Mouse (Mus musculus) embryonic facial prominence, embryonic 15.5 days (tissue): ENCODE data around the gene Rcl1. TPM values are rescaled to one million over a fixed set of nuclear protein-coding genes. Genes with fewer than 3 reads are reported as not detected.

Experiments used
- ATAC-seq: fragments of 200-750 bp; cut with Nextera tagmentation; 2 replicates; pipeline ENCODE4 v1.8.0; 2017; ENCODE audit warnings: low read depth, moderate TSS enrichment; ENCODE audit not compliant: insufficient number of reproducible peaks, low FRiP score, low TSS enrichment
- H3K27ac ChIP-seq: fragments of 300-500 bp; sonication (generic); replicated peaks from 2 replicates; pipeline ENCODE4 v1.5.1; 2015; ENCODE audit warnings: mild to moderate bottlenecking, inconsistent platforms
- H3K27me3 ChIP-seq: fragments of 300-500 bp; sonication (generic); 2 replicates; pipeline ENCODE4 v1.6.1; 2015; ENCODE audit warnings: inconsistent platforms
- H3K36me3 ChIP-seq: fragments of 300-500 bp; sonication (generic); 2 replicates; pipeline ENCODE4 v1.6.1; 2015; ENCODE audit warnings: mild to moderate bottlenecking, inconsistent platforms
- H3K4me1 ChIP-seq: fragments of 300-500 bp; sonication (generic); 2 replicates; pipeline ENCODE4 v1.6.1; 2015; ENCODE audit warnings: inconsistent platforms
- H3K4me2 ChIP-seq: fragments of 300-500 bp; sonication (generic); replicated peaks from 2 replicates; pipeline ENCODE4 v1.6.1; 2015; ENCODE audit warnings: mild to moderate bottlenecking, inconsistent platforms
- H3K4me3 ChIP-seq: fragments of 300-500 bp; sonication (generic); replicated peaks from 2 replicates; pipeline ENCODE4 v1.5.1; 2015; ENCODE audit warnings: mild to moderate bottlenecking, inconsistent platforms
- H3K9ac ChIP-seq: fragments of 300-500 bp; sonication (generic); 2 replicates; pipeline ENCODE4 v1.6.1; 2015; ENCODE audit warnings: inconsistent platforms
- H3K9me3 ChIP-seq: fragments of 300-500 bp; sonication (generic); replicated peaks from 2 replicates; pipeline ENCODE4 v1.6.1; 2016; ENCODE audit warnings: inconsistent platforms
- WGBS: fragments of 180-500 bp; shearing (Covaris S2); methylation state at CpG from one replicate; pipeline ENCODE4 v1.1.7; 2015; 5-methylcytosine and 5-hydroxymethylcytosine counted together
- polyA plus RNA-seq: library from polyadenylated mRNA; unstranded; fragments of >200 nt; fragmentation: Nextera tagmentation; extraction: Ambion mirVana; gene quantifications from 2 replicates; pipeline ENCODE4 v1.2.1, GENCODE M21; 2015

The Rcl1 gene
- polyA plus RNA-seq, 1 experiment from 2014 or later: 47.1 TPM

- no peak for ATAC-seq
- Histone ChIP-seq H3K27me3 (no peaks in the 10 kb centered on the region), H3K4me2 (no peak overlapping the region), H3K36me3 (peaks cover 11% of the 10 kb centered on the region), H3K4me1 (no peaks in the 10 kb centered on the region), H3K27ac (no peak overlapping the region), H3K9ac (no peak overlapping the region), H3K4me3 (no peak overlapping the region), H3K9me3 (no peaks in the 10 kb centered on the region)
- 81% methylated on average over 10 of the region's 10 CpGs for WGBS
Observed at GRCm38 (mm10) chr19:29113746-29114649, 12.8 kb downstream of the Rcl1 start.

- Histone ChIP-seq H3K9ac (no peak overlapping the region), H3K36me3 (peaks cover 26% of the 10 kb centered on the region), H3K27ac (no peak overlapping the region), H3K4me1 (no peaks in the 10 kb centered on the region), H3K27me3 (no peaks in the 10 kb centered on the region), H3K4me3 (no peak overlapping the region), H3K9me3 (no peaks in the 10 kb centered on the region), H3K4me2 (no peak overlapping the region)
- 92% methylated on average over 6 of the region's 6 CpGs for WGBS
- no peak for ATAC-seq
Observed at GRCm38 (mm10) chr19:29116796-29117195, 15.6 kb downstream of the Rcl1 start.

GRCm38 (mm10) chr19:29118196-29118595 lies 17.0 kb downstream of the Rcl1 start:
- no peak overlapping the region for H3K9ac ChIP-seq
- no peaks in the 10 kb centered on the region for H3K27me3 ChIP-seq
- WGBS: 90% methylated on average over 13 of the region's 13 CpGs
- no peaks in the 10 kb centered on the region for H3K9me3 ChIP-seq
- no peak overlapping the region for H3K4me2 ChIP-seq
- H3K27ac ChIP-seq: no peak overlapping the region
- no peaks in the 10 kb centered on the region for H3K4me1 ChIP-seq
- peaks cover 27% of the 10 kb centered on the region for H3K36me3 ChIP-seq
- no peak overlapping the region for H3K4me3 ChIP-seq
- no peak for ATAC-seq

GRCm38 (mm10) chr19:29120311-29120710 lies 19.1 kb downstream of the Rcl1 start:
- no peak overlapping the region for H3K4me3 ChIP-seq
- no peaks in the 10 kb centered on the region for H3K27me3 ChIP-seq
- H3K4me2 ChIP-seq: no peak overlapping the region
- WGBS: 90% methylated on average over 6 of the region's 6 CpGs
- peaks cover 30% of the 10 kb centered on the region for H3K36me3 ChIP-seq
- H3K4me1 ChIP-seq: no peaks in the 10 kb centered on the region
- no peak overlapping the region for H3K9ac ChIP-seq
- no peak overlapping the region for H3K27ac ChIP-seq
- no peak for ATAC-seq
- H3K9me3 ChIP-seq: no peaks in the 10 kb centered on the region

- no peak for ATAC-seq
- H3K27me3 ChIP-seq: no peaks in the 10 kb centered on the region
- no peak overlapping the region for H3K27ac ChIP-seq
- WGBS: 85% methylated on average over 9 of the region's 9 CpGs
- H3K9ac ChIP-seq: no peak overlapping the region
- H3K4me1 ChIP-seq: no peaks in the 10 kb centered on the region
- H3K4me3 ChIP-seq: no peak overlapping the region
- H3K4me2 ChIP-seq: no peak overlapping the region
- H3K9me3 ChIP-seq: no peaks in the 10 kb centered on the region
- peaks cover 30% of the 10 kb centered on the region for H3K36me3 ChIP-seq
Observed at GRCm38 (mm10) chr19:29121394-29121793, 20.2 kb downstream of the Rcl1 start.

GRCm38 (mm10) chr19:29124886-29125585 lies 23.9 kb downstream of the Rcl1 start:
- no peak overlapping the region for H3K9ac ChIP-seq
- no peaks in the 10 kb centered on the region for H3K9me3 ChIP-seq
- no peaks in the 10 kb centered on the region for H3K4me1 ChIP-seq
- no peak overlapping the region for H3K4me3 ChIP-seq
- H3K36me3 ChIP-seq: peaks cover 29% of the 10 kb centered on the region
- no peak overlapping the region for H3K4me2 ChIP-seq
- no peaks in the 10 kb centered on the region for H3K27me3 ChIP-seq
- 86% methylated on average over 13 of the region's 13 CpGs for WGBS
- ATAC-seq: no peak
- H3K27ac ChIP-seq: no peak overlapping the region

GRCm38 (mm10) chr19:29126347-29127015 lies 25.3 kb downstream of the Rcl1 start:
- H3K27ac ChIP-seq: no peak overlapping the region
- H3K4me1 ChIP-seq: no peaks in the 10 kb centered on the region
- H3K27me3 ChIP-seq: no peaks in the 10 kb centered on the region
- 92% methylated on average over 12 of the region's 12 CpGs for WGBS
- no peak overlapping the region for H3K4me3 ChIP-seq
- no peak overlapping the region for H3K9ac ChIP-seq
- H3K9me3 ChIP-seq: no peaks in the 10 kb centered on the region
- no peak for ATAC-seq
- no peak overlapping the region for H3K4me2 ChIP-seq
- H3K36me3 ChIP-seq: peaks cover 34% of the 10 kb centered on the region

- no peak overlapping the region for H3K27ac ChIP-seq
- no peak overlapping the region for H3K4me3 ChIP-seq
- H3K4me1 ChIP-seq: no peaks in the 10 kb centered on the region
- H3K9me3 ChIP-seq: no peaks in the 10 kb centered on the region
- no peak overlapping the region for H3K9ac ChIP-seq
- WGBS: 65% methylated on average over 6 of the region's 6 CpGs
- H3K27me3 ChIP-seq: no peaks in the 10 kb centered on the region
- peaks cover 33% of the 10 kb centered on the region for H3K36me3 ChIP-seq
- no peak overlapping the region for H3K4me2 ChIP-seq
- ATAC-seq: no peak
Observed at GRCm38 (mm10) chr19:29127331-29127730, 26.2 kb downstream of the Rcl1 start.

GRCm38 (mm10) chr19:29128217-29128616 lies 27.0 kb downstream of the Rcl1 start:
- H3K4me2 ChIP-seq: no peak overlapping the region
- no peak overlapping the region for H3K4me3 ChIP-seq
- no peaks in the 10 kb centered on the region for H3K9me3 ChIP-seq
- H3K36me3 ChIP-seq: peaks cover 33% of the 10 kb centered on the region
- ATAC-seq: no peak
- H3K4me1 ChIP-seq: 0 out of 2 replicates have a peak, but pooled peaks cover 5% of the 10 kb centered on the region
- no peaks in the 10 kb centered on the region for H3K27me3 ChIP-seq
- H3K27ac ChIP-seq: no peak overlapping the region
- H3K9ac ChIP-seq: no peak overlapping the region
- WGBS: 66% methylated on average over 6 of the region's 6 CpGs

GRCm38 (mm10) chr19:29129551-29129950 lies 28.4 kb downstream of the Rcl1 start:
- Histone ChIP-seq H3K4me1 (0 out of 2 replicates have a peak, but pooled peaks cover 5% of the 10 kb centered on the region), H3K9ac (no peak overlapping the region), H3K4me2 (no peak overlapping the region), H3K27me3 (no peaks in the 10 kb centered on the region), H3K4me3 (no peak overlapping the region), H3K27ac (no peak overlapping the region), H3K9me3 (no peaks in the 10 kb centered on the region), H3K36me3 (peaks cover 30% of the 10 kb centered on the region)
- no peak for ATAC-seq
- WGBS: 95% methylated on average over 5 of the region's 5 CpGs

- no peaks in the 10 kb centered on the region for H3K27me3 ChIP-seq
- 0 out of 2 replicates have a peak, but pooled peaks cover 5% of the 10 kb centered on the region for H3K4me1 ChIP-seq
- 74% methylated on average over 4 of the region's 4 CpGs for WGBS
- H3K27ac ChIP-seq: no peak overlapping the region
- no peak overlapping the region for H3K4me3 ChIP-seq
- no peaks in the 10 kb centered on the region for H3K9me3 ChIP-seq
- H3K36me3 ChIP-seq: peaks cover 30% of the 10 kb centered on the region; the same call in 1 of the 2 replicates
- ATAC-seq: no peak
- no peak overlapping the region for H3K9ac ChIP-seq
- no peak overlapping the region for H3K4me2 ChIP-seq
Observed at GRCm38 (mm10) chr19:29131171-29131570, 30.0 kb downstream of the Rcl1 start.
